Mouse (Mus musculus) cerebellum, postnatal 14 days (tissue): ENCODE measurements around the gene Olfr1008.
"Not testable (repeated sequence)": the region's sequence is repeated elsewhere in the genome, so short reads cannot be mapped to it uniquely, and the experiment has no call there.

Source experiments
- DNase-seq, 2 experiments: peaks; one replicate each; pipeline ENCODE4 v3.0.0; 2021; ENCODE audit warnings: mixed read lengths in 2 of 2

Olfr1008 gene

DNA sequence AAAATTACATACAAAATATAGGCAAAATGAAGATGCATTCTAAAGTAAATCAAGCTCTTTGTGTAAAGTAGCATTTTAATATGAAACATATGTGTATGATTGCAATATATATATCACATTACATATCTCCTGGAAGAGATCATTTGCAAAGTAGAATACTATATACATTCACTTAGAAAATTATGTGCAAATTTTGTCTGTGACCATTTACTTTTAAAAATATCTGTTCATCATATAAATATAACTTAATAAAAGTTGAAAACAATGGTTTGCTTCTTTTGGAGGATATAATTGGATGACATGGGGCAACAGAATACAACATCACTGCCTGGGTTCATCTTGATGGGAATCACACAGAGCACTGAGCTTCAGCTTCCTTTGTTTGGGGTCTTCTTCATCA lies at the start of gene Olfr1008:
Olfr1008 (plus strand) TSS at position 301 of the 400 bp plus-strand sequence.
- DNase-seq: no peak

DNA sequence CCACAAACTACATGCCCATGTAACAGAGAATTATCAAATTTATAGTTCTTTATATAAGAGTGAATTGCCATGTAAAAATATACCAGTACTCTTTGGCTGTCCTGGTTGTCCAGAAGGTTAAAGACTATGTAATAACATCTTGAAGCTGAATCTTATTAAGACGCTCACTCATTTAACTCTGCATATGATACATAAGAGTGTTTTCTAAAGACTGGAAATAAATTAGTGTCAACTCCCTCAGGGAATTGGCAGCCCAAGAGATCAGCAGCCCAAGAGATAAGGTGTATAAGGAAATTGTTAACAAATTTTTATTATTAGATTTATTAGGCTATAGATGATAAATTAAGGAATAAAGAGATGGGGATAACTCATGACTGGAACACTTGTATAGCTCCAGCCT lies 38.6 kb upstream of the Olfr1008 start, which contains the start of gene Olfr1002:
Olfr1002 (minus strand) TSS at position 101 of the 400 bp plus-strand sequence.
- no peak for DNase-seq

DNA sequence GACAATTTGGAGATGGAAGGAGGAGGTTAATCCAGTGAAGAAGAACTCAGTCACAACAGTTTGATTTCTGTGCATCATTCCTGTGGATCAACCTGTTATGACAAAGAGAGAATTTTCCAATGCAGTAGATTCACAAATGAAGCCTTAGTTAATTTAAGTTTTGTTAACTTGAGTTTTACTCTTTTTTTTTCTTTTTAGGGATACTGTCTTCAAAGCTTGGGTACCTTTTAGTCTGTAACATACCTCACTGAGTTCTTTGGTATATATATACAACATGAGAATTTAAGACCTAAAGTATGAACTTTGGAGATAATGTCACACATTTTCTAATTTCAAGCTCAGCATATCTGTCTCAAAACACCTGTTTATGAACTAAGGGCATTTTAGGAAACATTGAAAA lies 24.9 kb upstream of the Olfr1008 start, which contains the start of gene Olfr154:
Olfr154 (minus strand) TSS at position 101 of the 400 bp plus-strand sequence.
- not testable (repeated sequence) for DNase-seq

DNA sequence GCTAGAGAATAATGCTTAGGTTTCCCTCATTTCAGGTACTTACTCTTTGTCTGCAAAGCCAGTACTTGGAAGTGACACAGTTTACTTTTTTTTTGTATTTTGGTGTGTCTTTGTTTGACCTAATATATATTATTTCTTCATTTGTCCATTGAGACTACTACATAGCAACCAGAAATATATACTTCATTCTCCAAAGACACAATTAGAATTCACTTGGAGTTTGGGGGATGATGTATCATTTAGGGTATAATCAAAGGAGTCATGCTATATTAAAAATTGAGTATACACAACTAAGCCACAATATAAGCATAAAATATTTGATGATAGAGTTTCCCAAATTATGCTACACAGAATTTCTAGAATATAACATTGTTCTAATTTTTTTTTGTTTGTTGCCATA lies 10.6 kb upstream of the Olfr1008 start, which contains the start of gene Olfr1006:
Olfr1006 (minus strand) TSS at position 101 of the 400 bp plus-strand sequence.
- DNase-seq: no peak

DNA sequence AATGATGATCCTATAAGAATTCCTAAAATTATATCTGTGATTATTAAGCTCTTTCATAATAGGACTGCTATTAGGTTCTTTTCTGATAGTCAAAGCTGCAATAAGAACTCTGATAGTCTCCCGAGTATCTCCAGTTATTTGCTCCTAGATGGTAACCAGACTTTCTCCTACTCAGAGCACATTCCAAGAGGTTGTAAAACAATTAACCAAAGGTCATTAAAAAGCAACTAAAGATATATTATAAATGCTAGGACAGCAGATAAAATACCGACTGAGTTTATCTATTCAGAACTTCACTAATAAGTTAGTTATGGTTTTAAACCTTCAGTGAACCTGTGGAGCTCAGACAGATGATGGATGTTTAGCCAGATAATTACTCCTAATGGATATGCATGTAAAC lies 21.4 kb downstream of the Olfr1008 start:
- not testable (repeated sequence) for DNase-seq

DNA sequence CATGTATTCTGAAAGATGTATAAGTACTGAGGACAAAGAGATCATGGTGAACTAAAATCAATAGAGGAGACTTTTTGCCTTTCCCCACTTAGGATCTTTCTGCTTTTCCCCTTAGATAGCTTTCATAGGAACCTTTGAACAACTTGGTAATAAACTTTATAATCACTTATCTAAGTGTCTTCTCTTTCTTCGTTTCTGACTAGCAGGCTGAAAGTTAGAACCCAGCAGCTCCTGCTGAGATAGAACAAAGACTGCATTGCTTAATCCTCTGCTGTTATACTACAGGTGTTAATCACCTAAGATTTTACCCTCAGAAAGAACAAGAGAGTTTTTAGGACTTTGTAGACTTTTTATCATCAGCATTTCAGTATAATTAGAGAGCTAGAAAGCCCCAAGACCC lies 21.9 kb downstream of the Olfr1008 start:
- DNase-seq: no peak

DNA sequence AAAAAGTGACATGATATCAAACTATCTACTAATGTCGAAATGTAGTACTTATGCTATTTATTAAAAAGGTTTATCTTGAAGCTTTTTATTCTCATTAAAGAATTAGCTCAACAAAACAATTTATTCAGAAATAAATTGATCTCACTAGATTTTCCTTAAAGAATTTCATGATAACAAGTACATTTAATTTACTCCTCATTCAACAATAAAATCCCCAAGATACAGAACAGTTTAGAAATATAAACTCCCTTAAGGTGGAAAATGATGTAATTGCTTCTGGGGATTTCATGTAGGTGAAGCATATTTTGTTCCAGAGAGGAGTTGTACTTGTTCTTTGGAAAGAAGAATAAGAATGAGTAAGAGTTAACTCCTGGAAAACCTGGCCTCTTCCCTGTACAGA lies 25.9 kb downstream of the Olfr1008 start, which contains the start of gene Olfr1009:
Olfr1009 (plus strand) TSS at position 301 of the 400 bp plus-strand sequence.
- DNase-seq: no peak

DNA sequence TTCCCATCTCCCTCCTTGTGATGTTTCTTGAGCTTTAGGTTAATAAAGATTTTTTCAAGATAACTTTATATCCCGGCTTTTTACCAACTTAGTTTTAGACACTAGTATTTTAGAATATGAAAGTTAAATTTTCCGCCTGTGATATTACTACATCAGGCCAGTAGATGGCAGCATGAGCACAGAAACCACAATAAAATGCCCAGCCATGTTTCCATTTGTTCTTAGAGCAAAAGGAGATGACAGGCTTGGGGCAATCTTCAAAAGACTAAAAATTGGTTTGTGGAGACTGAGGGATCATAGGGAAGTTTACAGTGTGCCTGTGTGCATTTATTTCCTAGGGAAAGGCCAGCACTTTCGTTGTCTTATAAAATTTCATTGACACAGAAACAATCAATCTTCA lies 36.6 kb downstream of the Olfr1008 start:
- peak; percentile 36 to 51 for DNase-seq
